Mouse (Mus musculus) heart, embryonic 12.5 days (tissue): ENCODE data around the gene Olfr938. TPM values are rescaled to one million over a fixed set of nuclear protein-coding genes. Genes with fewer than 3 reads are reported as not detected.

Experiments used
- ATAC-seq: fragments of 200-750 bp; cut with Nextera tagmentation; 2 replicates; pipeline ENCODE4 v1.8.0; 2017; ENCODE audit warnings: moderate TSS enrichment, moderate library complexity; ENCODE audit not compliant: insufficient number of reproducible peaks, low FRiP score
- H3K27ac ChIP-seq: fragments of 300-500 bp; sonication (generic); 2 replicates; pipeline ENCODE4 v1.5.1; 2016; ENCODE audit warnings: mild to moderate bottlenecking, moderate library complexity; ENCODE audit not compliant: poor library complexity, severe bottlenecking
- H3K27me3 ChIP-seq: fragments of 300-500 bp; sonication (generic); replicated peaks from 2 replicates; pipeline ENCODE4 v1.6.1; 2016; ENCODE audit warnings: mild to moderate bottlenecking, moderate library complexity
- H3K36me3 ChIP-seq: fragments of 300-500 bp; sonication (generic); 2 replicates; pipeline ENCODE4 v1.6.1; 2016; ENCODE audit warnings: mild to moderate bottlenecking, moderate library complexity
- H3K4me1 ChIP-seq: fragments of 300-500 bp; sonication (generic); replicated peaks from 2 replicates; pipeline ENCODE4 v1.6.1; 2016; ENCODE audit warnings: mild to moderate bottlenecking
- H3K4me2 ChIP-seq: fragments of 300-500 bp; sonication (generic); 2 replicates; pipeline ENCODE4 v1.6.1; 2016; ENCODE audit warnings: mild to moderate bottlenecking, moderate library complexity
- H3K4me3 ChIP-seq: fragments of 300-500 bp; sonication (generic); 2 replicates; pipeline ENCODE4 v1.5.1; 2016; ENCODE audit warnings: mild to moderate bottlenecking
- H3K9ac ChIP-seq: fragments of 300-500 bp; sonication (generic); 2 replicates; pipeline ENCODE4 v1.6.1; 2016; ENCODE audit warnings: mild to moderate bottlenecking, moderate library complexity
- H3K9me3 ChIP-seq: fragments of 300-500 bp; sonication (generic); replicated peaks from 2 replicates; pipeline ENCODE4 v1.6.1; 2016; ENCODE audit warnings: mild to moderate bottlenecking, moderate library complexity
- WGBS: fragments of 180-500 bp; shearing (Covaris S2); methylation state at CpG from one replicate; pipeline ENCODE4 v1.1.7; 2016; 5-methylcytosine and 5-hydroxymethylcytosine counted together
- microRNA-seq: library from miRNA; unstranded; fragments of <30 nt; microRNA quantifications from one replicate; pipeline ENCODE4, GENCODE M21; 2017
- polyA plus RNA-seq: library from polyadenylated mRNA; unstranded; fragments of >200 nt; fragmentation: Nextera tagmentation; extraction: Ambion mirVana; gene quantifications from 2 replicates; pipeline ENCODE4 v1.2.1, GENCODE M21; 2016

Gene Olfr938
- polyA plus RNA-seq = not detected in 2 replicates

DNA sequence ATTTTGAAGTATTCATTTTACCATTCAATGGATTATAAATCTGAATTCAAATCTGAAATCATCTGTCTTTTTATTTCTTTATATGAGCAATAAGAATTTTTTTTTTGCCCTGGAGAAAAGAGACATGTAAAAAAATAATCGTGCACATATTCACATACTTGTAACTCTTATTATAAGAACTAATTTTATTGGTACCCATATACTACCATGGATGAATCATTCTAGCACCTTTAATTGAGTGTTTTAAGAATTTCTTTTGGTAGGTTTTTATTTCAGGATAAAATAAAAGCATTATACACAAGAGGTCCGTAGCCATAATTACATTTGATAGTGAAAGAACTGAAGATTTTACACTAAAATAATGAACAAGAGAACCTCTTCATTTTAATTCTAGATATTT lies at the start of gene Olfr938:
Gene Olfr938, minus strand, starts transcription at position 101 of the 400 bp plus-strand sequence.
- Histone ChIP-seq H3K27me3 (no peaks in the 10 kb centered on the region), H3K4me3 (no peak within 1 kb of the TSS), H3K36me3 (no peaks in the 10 kb centered on the region), H3K4me2 (no peak within 1 kb of the TSS), H3K9ac (no peak within 1 kb of the TSS), H3K9me3 (peaks cover 4% of the 10 kb centered on the region), H3K27ac (no peak within 1 kb of the TSS), H3K4me1 (no peaks in the 10 kb centered on the region)
- 73% methylated on average over 2 of the region's 2 CpGs for WGBS
- no peak for ATAC-seq

DNA sequence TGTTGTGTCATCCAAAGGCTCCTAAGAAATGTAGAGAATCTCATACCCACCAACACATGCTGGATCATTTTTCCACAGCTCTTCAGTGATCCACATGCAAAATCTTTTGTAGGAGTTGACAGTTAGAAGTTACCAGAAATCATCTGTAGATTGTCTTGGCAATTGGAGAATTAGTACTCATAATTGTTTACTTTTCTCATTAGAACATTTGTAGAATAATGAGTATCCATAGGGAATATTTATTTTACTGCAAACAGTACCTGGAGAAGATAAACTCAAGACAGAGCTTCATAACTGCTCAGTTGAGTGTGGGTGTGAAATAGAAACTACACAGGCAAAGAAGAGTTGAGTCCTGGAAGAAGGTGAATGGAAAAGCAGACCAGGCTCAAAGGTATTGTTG lies 49.1 kb upstream of the Olfr938 start, which contains the start of gene Olfr27:
Gene Olfr27, plus strand, starts transcription at position 301 of the 400 bp plus-strand sequence.
- no peak for ATAC-seq
- H3K4me2 ChIP-seq = no peak within 1 kb of the TSS
- no peaks in the 10 kb centered on the region for H3K4me1 ChIP-seq

DNA sequence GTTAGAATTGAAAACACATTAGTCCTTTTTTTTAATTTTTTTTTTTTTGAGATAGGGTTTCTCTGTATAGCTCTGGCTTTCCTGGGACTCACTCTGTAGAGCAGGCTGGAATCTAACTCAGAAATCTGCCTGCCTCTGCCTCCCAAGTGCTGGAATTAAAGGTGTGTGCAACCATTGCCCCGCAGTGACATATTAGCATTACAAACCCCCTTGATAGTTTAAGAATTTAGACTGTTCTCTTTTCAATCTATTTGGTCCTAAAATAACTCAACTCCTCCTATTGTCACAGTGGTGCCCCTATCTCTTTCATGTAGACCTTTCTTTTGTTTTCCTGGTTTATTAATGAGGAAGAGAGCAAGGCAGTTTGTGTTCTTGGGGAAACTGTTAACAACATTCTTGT lies 48.6 kb upstream of the Olfr938 start:
- no peaks in the 10 kb centered on the region for H3K4me1 ChIP-seq
- no peaks in the 10 kb centered on the region for H3K36me3 ChIP-seq
- no peak overlapping the region for H3K9ac ChIP-seq
- H3K27me3 ChIP-seq = no peaks in the 10 kb centered on the region
- no peak overlapping the region for H3K4me2 ChIP-seq
- 81% methylated on average over 1 of the region's 1 CpGs for WGBS
- H3K9me3 ChIP-seq = peaks cover 4% of the 10 kb centered on the region; the same call in 1 of the 2 replicates
- no peak overlapping the region for H3K27ac ChIP-seq
- ATAC-seq = no peak
- H3K4me3 ChIP-seq = no peak overlapping the region

More for the DNA sequence above, 49.1 kb upstream of the Olfr938 start, which contains the start of gene Olfr27:
- Histone ChIP-seq H3K9me3 (0 out of 2 replicates have a peak, but pooled peaks cover 3% of the 10 kb centered on the region), H3K27me3 (no peaks in the 10 kb centered on the region), H3K4me3 (no peak within 1 kb of the TSS), H3K9ac (no peak within 1 kb of the TSS), H3K36me3 (no peaks in the 10 kb centered on the region), H3K27ac (no peak within 1 kb of the TSS)

DNA sequence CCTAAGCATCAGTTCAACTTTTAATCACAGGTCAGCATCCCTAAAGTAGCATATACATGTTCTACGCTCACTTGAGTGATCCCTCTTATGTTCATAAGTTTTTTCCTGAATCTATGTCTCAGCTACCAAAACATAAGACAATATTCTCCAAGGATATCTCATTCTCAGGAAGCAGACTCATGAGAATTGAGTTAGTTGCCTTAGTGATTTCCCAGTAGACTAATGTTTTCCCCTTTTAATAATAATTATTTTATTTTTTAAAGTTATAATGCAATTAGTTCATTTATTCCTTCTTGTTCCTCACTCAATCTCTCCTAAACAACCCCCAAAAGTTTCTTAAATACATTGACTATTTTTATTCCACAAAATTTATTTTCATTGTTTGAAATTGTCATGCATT lies 13.8 kb downstream of the Olfr938 start, which contains the start of gene Olfr937:
Gene Olfr937, minus strand, starts transcription at position 101 of the 400 bp plus-strand sequence.
- Histone ChIP-seq H3K9me3 (no peaks in the 10 kb centered on the region; the same call in 1 of the 2 replicates), H3K36me3 (no peaks in the 10 kb centered on the region), H3K4me1 (no peaks in the 10 kb centered on the region), H3K4me3 (no peak within 1 kb of the TSS), H3K27me3 (no peaks in the 10 kb centered on the region), H3K9ac (no peak within 1 kb of the TSS), H3K4me2 (no peak within 1 kb of the TSS), H3K27ac (no peak within 1 kb of the TSS)
- WGBS = 79% methylated on average over 1 of the region's 1 CpGs
- no peak for ATAC-seq

Small RNAs within 50 kb of the gene (microRNA-seq; reads per million reads assigned to microRNA genes)
- gene Gm25032 = not detected
- not detected for gene Gm25529

Other genes starting within 250 kb of the Olfr938 start
- gene Olfr924, start 234.4 kb downstream of the Olfr938 start, polyA plus RNA-seq = not detected in 2 replicates
- not detected in 2 replicates for gene Olfr26, start 223.8 kb downstream of the Olfr938 start, polyA plus RNA-seq
- not detected in 2 replicates for gene Olfr926, start 201.8 kb downstream of the Olfr938 start, polyA plus RNA-seq
- not detected in 2 replicates for gene Olfr930, start 149.1 kb downstream of the Olfr938 start, polyA plus RNA-seq
- gene Olfr933, start 106.6 kb downstream of the Olfr938 start, polyA plus RNA-seq = not detected in 2 replicates
- gene Olfr934, start 90.6 kb downstream of the Olfr938 start, polyA plus RNA-seq = not detected in 2 replicates
- gene Olfr935, start 79.2 kb downstream of the Olfr938 start, polyA plus RNA-seq = not detected in 2 replicates
- gene Olfr146, start 55.5 kb downstream of the Olfr938 start, polyA plus RNA-seq = not detected in 2 replicates
- gene Olfr937, start 13.9 kb downstream of the Olfr938 start, polyA plus RNA-seq = not detected in 2 replicates
- gene Olfr27, start 49.2 kb upstream of the Olfr938 start, polyA plus RNA-seq = not detected in 2 replicates
- gene Olfr943, start 87.4 kb upstream of the Olfr938 start, polyA plus RNA-seq = not detected in 2 replicates
- gene Olfr944, start 123.0 kb upstream of the Olfr938 start, polyA plus RNA-seq = not detected in 2 replicates
- not detected in 2 replicates for gene Olfr1537, start 171.1 kb upstream of the Olfr938 start, polyA plus RNA-seq
- gene Olfr945, start 197.9 kb upstream of the Olfr938 start, polyA plus RNA-seq = not detected in 2 replicates
- not detected in 2 replicates for gene Olfr948, start 247.2 kb upstream of the Olfr938 start, polyA plus RNA-seq